Mouse (Mus musculus) ES-Bruce4 (cell line): ENCODE data around the gene Prr12.

ENCODE experiments used
- CTCF ChIP-seq: IDR thresholded peaks from one replicate; pipeline ENCODE4 v1.8.1; 2011; ENCODE audit warnings: low read depth, low read length
- EP300 ChIP-seq: IDR thresholded peaks from 2 replicates; pipeline ENCODE4 v1.6.1; 2011; ENCODE audit warnings: low read depth, low read length; ENCODE audit not compliant: insufficient read depth
- POLR2A ChIP-seq: IDR thresholded peaks from one replicate; pipeline ENCODE4 v1.8.1; 2011; ENCODE audit warnings: low read length; ENCODE audit not compliant: insufficient read depth

- no peak for TF ChIP-seq CTCF
- no peak for TF ChIP-seq POLR2A
- no peak for TF ChIP-seq EP300
Observed at GRCm38 (mm10) chr7:45073949-45074348, 21.3 kb upstream of the Prr12 start.
